29 mouse cellular contexts compared by ENCODE assay signal in the genomic region with DNA sequence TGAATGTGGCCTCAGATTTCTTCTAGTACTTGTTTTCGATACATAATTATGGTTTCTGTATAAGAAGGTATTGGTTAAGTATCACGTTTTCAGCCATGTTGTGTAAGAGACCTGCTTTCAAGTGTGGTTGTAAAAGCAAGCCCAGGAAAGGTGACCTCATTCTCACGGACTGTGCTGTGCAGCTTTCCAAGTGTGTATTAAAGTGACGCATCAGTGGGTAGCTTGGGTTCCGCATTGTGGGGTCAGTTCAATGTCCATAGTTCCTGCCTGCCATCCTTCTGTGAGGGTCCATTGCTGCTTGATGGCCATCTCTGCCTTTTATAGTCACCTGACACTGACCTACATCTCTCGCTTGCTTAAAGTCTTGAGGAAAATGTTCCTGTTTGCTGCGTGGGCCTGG. TPM values are rescaled to one million over a fixed set of nuclear protein-coding genes. Genes with fewer than 3 reads are reported as not detected.
DNase-seq lines count a peak whose midpoint lies in the region; ATAC-seq lines count a peak whose summit lies in the region.
"Had no signal": no experiment of that assay in that cellular context is flagged by ENCODE, and none has a peak within 500 bp of the region (broad histone marks: within the 10 kb centered on the region; RNA-seq: fewer than 3 reads in every experiment).

No protein-coding gene starts in this region.

- H3K9ac ChIP-seq in kidney, embryonic 14.5 days (ENCODE audit: low read depth, low read length), result no peak overlapping the region
- no peak overlapping the region for H3K9ac ChIP-seq in kidney, embryonic 15.5 days
- H3K9ac ChIP-seq in liver, embryonic 12.5 days, result no peak overlapping the region
- no peak overlapping the region for H3K9ac ChIP-seq in liver, embryonic 16.5 days (ENCODE audit: low read depth, low read length)
- H3K9ac ChIP-seq in forebrain, embryonic 13.5 days, result no peak overlapping the region
- H3K9ac ChIP-seq: embryonic facial prominence, embryonic 13.5 days; forebrain, embryonic 12.5 days; hindbrain, embryonic 12.5 days had no signal

- no peak overlapping the region for H3K27ac ChIP-seq in kidney, embryonic 14.5 days (ENCODE audit: low read depth, low read length)
- H3K27ac ChIP-seq in kidney, embryonic 15.5 days, result no peak overlapping the region
- H3K27ac ChIP-seq in liver, embryonic 12.5 days, result no peak overlapping the region
- peak overlapping the region; percentile 41; the same call in 1 of the 2 replicates for H3K27ac ChIP-seq in liver, embryonic 16.5 days (ENCODE audit: low read length)
- no peak overlapping the region for H3K27ac ChIP-seq in forebrain, embryonic 13.5 days
- H3K27ac ChIP-seq: embryonic facial prominence, embryonic 10.5 days; embryonic facial prominence, embryonic 13.5 days; forebrain, embryonic 12.5 days; hindbrain, embryonic 12.5 days had no signal

- no peak overlapping the region for H3K4me3 ChIP-seq in kidney, embryonic 14.5 days (ENCODE audit: low read length)
- no peak overlapping the region for H3K4me3 ChIP-seq in kidney, embryonic 15.5 days (replicated peaks)
- no peak overlapping the region for H3K4me3 ChIP-seq in liver, embryonic 12.5 days
- H3K4me3 ChIP-seq in liver, embryonic 16.5 days (ENCODE audit: low read depth, low read length), result no peak overlapping the region
- H3K4me3 ChIP-seq in forebrain, embryonic 13.5 days, result no peak overlapping the region
- H3K4me3 ChIP-seq: embryonic facial prominence, embryonic 10.5 days; embryonic facial prominence, embryonic 13.5 days; erythroblast, embryonic 14.5 days; forebrain, embryonic 12.5 days; hindbrain, embryonic 12.5 days had no signal

- H3K4me1 ChIP-seq in kidney, embryonic 14.5 days (ENCODE audit: control insufficient read depth, insufficient read depth, low read length), result no peaks in the 10 kb centered on the region
- peaks cover 11% of the 10 kb centered on the region for H3K4me1 ChIP-seq in kidney, embryonic 15.5 days
- H3K4me1 ChIP-seq in liver, embryonic 12.5 days, result peaks cover 17% of the 10 kb centered on the region
- peaks cover 14% of the 10 kb centered on the region for H3K4me1 ChIP-seq in liver, embryonic 16.5 days (ENCODE audit: control insufficient read depth, low read depth, low read length)
- H3K4me1 ChIP-seq in forebrain, embryonic 13.5 days, result 0 out of 2 replicates have a peak, but pooled peaks cover 5% of the 10 kb centered on the region
- H3K4me1 ChIP-seq: forebrain, embryonic 12.5 days; hindbrain, embryonic 12.5 days had no signal

- DNase-seq in kidney, adult 11 months, result peak; percentile 40
- DNase-seq in kidney, adult 9 months, result peak; percentile 64
- DNase-seq in liver, result no peak
- DNase-seq: adrenal gland, adult 8-10 months; adrenal gland, postnatal 25 days; cerebellum, adult 11-12 months; cerebellum, adult 8-10 months; cerebellum, postnatal 10 days; cerebellum, postnatal 36 days; embryo, embryonic 11 days; gastrocnemius, postnatal 10 days; gastrocnemius, postnatal 36 days; heart, adult 11 months had no signal

- H3K4me2 ChIP-seq in kidney, embryonic 14.5 days (replicated peaks; ENCODE audit: low read depth, low read length), result no peak overlapping the region
- no peak overlapping the region for H3K4me2 ChIP-seq in kidney, embryonic 15.5 days
- H3K4me2 ChIP-seq in liver, embryonic 12.5 days, result no peak overlapping the region
- H3K4me2 ChIP-seq in liver, embryonic 16.5 days (ENCODE audit: low read depth, low read length), result no peak overlapping the region
- H3K4me2 ChIP-seq in forebrain, embryonic 13.5 days, result no peak overlapping the region
- H3K4me2 ChIP-seq: embryonic facial prominence, embryonic 13.5 days; forebrain, embryonic 12.5 days; heart, embryonic 11.5 days; hindbrain, embryonic 12.5 days had no signal

- no peaks in the 10 kb centered on the region for H3K9me3 ChIP-seq in kidney, embryonic 14.5 days (ENCODE audit: control insufficient read depth, low read length)
- no peaks in the 10 kb centered on the region for H3K9me3 ChIP-seq in kidney, embryonic 15.5 days (replicated peaks)
- no peaks in the 10 kb centered on the region for H3K9me3 ChIP-seq in liver, embryonic 12.5 days (replicated peaks)
- H3K9me3 ChIP-seq in liver, embryonic 16.5 days (replicated peaks; ENCODE audit: control insufficient read depth, low read length), result no peaks in the 10 kb centered on the region
- H3K9me3 ChIP-seq in forebrain, embryonic 13.5 days (replicated peaks), result no peaks in the 10 kb centered on the region
- H3K9me3 ChIP-seq: embryonic facial prominence, embryonic 10.5 days; embryonic facial prominence, embryonic 13.5 days; forebrain, embryonic 12.5 days; hindbrain, embryonic 12.5 days had no signal

- ATAC-seq in kidney, embryonic 14.5 days (ENCODE audit: low FRiP score, low TSS enrichment), result no peak
- no peak for ATAC-seq in kidney, embryonic 15.5 days (replicated peaks; ENCODE audit: low FRiP score)
- 0 out of 2 replicates have a peak, but pooled peaks have one; percentile 25 for ATAC-seq in liver, embryonic 12.5 days
- ATAC-seq in liver, embryonic 16.5 days (ENCODE audit: low read depth), result peak; percentile 45
- no peak for ATAC-seq in forebrain, embryonic 13.5 days
- ATAC-seq: activated CD4-positive, CD25-positive, alpha-beta regulatory T cell, adult 4 months; forebrain, embryonic 16.5 days had no signal

- peaks cover 60% of the 10 kb centered on the region for H3K36me3 ChIP-seq in kidney, embryonic 14.5 days (ENCODE audit: control insufficient read depth, insufficient read depth, low read length)
- H3K36me3 ChIP-seq in kidney, embryonic 15.5 days, result peaks cover 70% of the 10 kb centered on the region
- H3K36me3 ChIP-seq in liver, embryonic 12.5 days, result peaks cover 72% of the 10 kb centered on the region
- H3K36me3 ChIP-seq in liver, embryonic 16.5 days (ENCODE audit: control insufficient read depth, insufficient read depth), result peaks cover 25% of the 10 kb centered on the region
- peaks cover 66% of the 10 kb centered on the region for H3K36me3 ChIP-seq in forebrain, embryonic 13.5 days (ENCODE audit: poor library complexity, severe bottlenecking)

- 98% methylated on average over 7 of the region's 7 CpGs for WGBS in kidney, embryonic 14.5 days
- WGBS in kidney, embryonic 15.5 days, result 89% methylated on average over 7 of the region's 7 CpGs
- 86% methylated on average over 7 of the region's 7 CpGs for WGBS in liver, embryonic 12.5 days (ENCODE audit: insufficient replicate concordance)
- 77% methylated on average over 7 of the region's 7 CpGs for WGBS in liver, embryonic 16.5 days (ENCODE audit: insufficient replicate concordance)
- WGBS in forebrain, embryonic 13.5 days, result 97% methylated on average over 7 of the region's 7 CpGs

- H3K27me3 ChIP-seq in kidney, embryonic 14.5 days (ENCODE audit: control insufficient read depth, insufficient read depth, low read length), result no peaks in the 10 kb centered on the region
- H3K27me3 ChIP-seq in kidney, embryonic 15.5 days, result no peaks in the 10 kb centered on the region
- no peaks in the 10 kb centered on the region for H3K27me3 ChIP-seq in liver, embryonic 12.5 days (replicated peaks)
- no peaks in the 10 kb centered on the region for H3K27me3 ChIP-seq in liver, embryonic 16.5 days (ENCODE audit: control insufficient read depth, insufficient read depth, low read depth, low read length)
- no peaks in the 10 kb centered on the region for H3K27me3 ChIP-seq in forebrain, embryonic 13.5 days
- H3K27me3 ChIP-seq: embryonic facial prominence, embryonic 13.5 days; forebrain, embryonic 12.5 days; hindbrain, embryonic 12.5 days had no signal

RNA-seq across cellular contexts. Expression of gene Ube2g2, which starts 5.1 kb away (rescaled TPM):
- 41.3 and 51.8 TPM in 2 replicates for polyA plus RNA-seq in kidney, embryonic 14.5 days (2014; fragmentation: Nextera tagmentation; extraction: Ambion mirVana)
- 71.9 and 72.0 TPM in 2 replicates for polyA plus RNA-seq in kidney, embryonic 15.5 days (2015; fragmentation: Nextera tagmentation; extraction: Ambion mirVana)
- polyA plus RNA-seq in liver, embryonic 12.5 days (2016; fragmentation: Nextera tagmentation; extraction: Ambion mirVana), result 55.7 and 59.9 TPM in 2 replicates
- polyA plus RNA-seq in liver, embryonic 16.5 days (2015; fragmentation: Nextera tagmentation; extraction: Ambion mirVana), result 43.7 and 46.3 TPM in 2 replicates
- 103 and 115 TPM in 2 replicates for polyA plus RNA-seq in forebrain, embryonic 13.5 days (2015; fragmentation: Nextera tagmentation; extraction: Ambion mirVana)

RNA-seq across cellular contexts. Expression of gene Gm49325, which starts 10.9 kb away (rescaled TPM):
- 1.2 and 1.8 TPM in 2 replicates for polyA plus RNA-seq in kidney, embryonic 14.5 days (2014; fragmentation: Nextera tagmentation; extraction: Ambion mirVana)
- 3.6 and 6.3 TPM in 2 replicates for polyA plus RNA-seq in kidney, embryonic 15.5 days (2015; fragmentation: Nextera tagmentation; extraction: Ambion mirVana)
- 5.1 TPM in 1 of 2 replicates, not detected in the other for polyA plus RNA-seq in liver, embryonic 12.5 days (2016; fragmentation: Nextera tagmentation; extraction: Ambion mirVana)
- 0.61 TPM in 1 of 2 replicates, not detected in the other for polyA plus RNA-seq in liver, embryonic 16.5 days (2015; fragmentation: Nextera tagmentation; extraction: Ambion mirVana)
- polyA plus RNA-seq in forebrain, embryonic 13.5 days (2015; fragmentation: Nextera tagmentation; extraction: Ambion mirVana), result 2.3 TPM in 1 of 2 replicates, not detected in the other
- polyA plus RNA-seq: brain, embryonic 14.5 days; cortical plate, adult 2 months; erythroblast, embryonic 14.5 days; heart, embryonic 11.5 days; heart, embryonic 14.5 days had no signal

RNA-seq across cellular contexts. Expression of gene Sumo3, which starts 11.0 kb away (rescaled TPM):
- polyA plus RNA-seq in kidney, embryonic 14.5 days (2014; fragmentation: Nextera tagmentation; extraction: Ambion mirVana), result 253 and 294 TPM in 2 replicates
- 332 TPM in 2 replicates for polyA plus RNA-seq in kidney, embryonic 15.5 days (2015; fragmentation: Nextera tagmentation; extraction: Ambion mirVana)
- 138 and 146 TPM in 2 replicates for polyA plus RNA-seq in liver, embryonic 12.5 days (2016; fragmentation: Nextera tagmentation; extraction: Ambion mirVana)
- polyA plus RNA-seq in liver, embryonic 16.5 days (2015; fragmentation: Nextera tagmentation; extraction: Ambion mirVana), result 82.3 and 92.2 TPM in 2 replicates
- polyA plus RNA-seq in forebrain, embryonic 13.5 days (2015; fragmentation: Nextera tagmentation; extraction: Ambion mirVana), result 329 and 347 TPM in 2 replicates

RNA-seq across cellular contexts. Expression of gene Pttg1ip, which starts 35.4 kb away (rescaled TPM):
- 104 and 144 TPM in 2 replicates for polyA plus RNA-seq in kidney, embryonic 14.5 days (2014; fragmentation: Nextera tagmentation; extraction: Ambion mirVana)
- 149 and 152 TPM in 2 replicates for polyA plus RNA-seq in kidney, embryonic 15.5 days (2015; fragmentation: Nextera tagmentation; extraction: Ambion mirVana)
- polyA plus RNA-seq in liver, embryonic 12.5 days (2016; fragmentation: Nextera tagmentation; extraction: Ambion mirVana), result 68.8 and 72.8 TPM in 2 replicates
- polyA plus RNA-seq in liver, embryonic 16.5 days (2015; fragmentation: Nextera tagmentation; extraction: Ambion mirVana), result 87.3 and 94.5 TPM in 2 replicates
- polyA plus RNA-seq in forebrain, embryonic 13.5 days (2015; fragmentation: Nextera tagmentation; extraction: Ambion mirVana), result 57.8 and 63.6 TPM in 2 replicates

Comparison
In these comparisons a context has a peak if more than half of its experiments do, and no peak if none do; other contexts are left out.
1. ATAC-seq: peak in liver, embryonic 12.5 days (single experiment) and liver, embryonic 16.5 days (single experiment); none in kidney, embryonic 14.5 days (single experiment), kidney, embryonic 15.5 days (single experiment) and forebrain, embryonic 13.5 days (single experiment).